Mouse (Mus musculus) lung, postnatal 10 days (tissue): ENCODE results near the gene Gm26938.

Experiments
- DNase-seq: peaks from one replicate; pipeline ENCODE4 v3.0.0; 2021

Gene Gm26938

GRCm38 (mm10) chr5:139793338-139794089, 32.7 kb downstream of the Gm26938 start:
- DNase-seq: peak; percentile 72

GRCm38 (mm10) chr5:139792966-139793337, 33.3 kb downstream of the Gm26938 start:
- no peak for DNase-seq

- DNase-seq: peak; percentile 14
Measured at GRCm38 (mm10) chr5:139792159-139792775, 33.9 kb downstream of the Gm26938 start.

- DNase-seq: peak; percentile 99
Measured at GRCm38 (mm10) chr5:139791227-139792158, 34.7 kb downstream of the Gm26938 start, which contains the start of gene Mafk. TSS of gene Mafk (plus strand) at chr5:139791513.

- DNase-seq: no peak
Measured at GRCm38 (mm10) chr5:139789466-139789865, 36.7 kb downstream of the Gm26938 start.

GRCm38 (mm10) chr5:139781406-139781805, 44.8 kb downstream of the Gm26938 start:
- DNase-seq: no peak

- no peak for DNase-seq
Measured at GRCm38 (mm10) chr5:139776966-139777365, 49.2 kb downstream of the Gm26938 start.

GRCm38 (mm10) chr5:139775216-139775926, 50.8 kb downstream of the Gm26938 start, which contains the start of gene Ints1:
TSS of gene Ints1 (minus strand) at chr5:139775674.
- DNase-seq: peak; percentile 98

- DNase-seq: no peak
Measured at GRCm38 (mm10) chr5:139768216-139768615, 58.0 kb downstream of the Gm26938 start.

GRCm38 (mm10) chr5:139764296-139764695, 61.9 kb downstream of the Gm26938 start:
- DNase-seq: no peak

- DNase-seq: no peak
Measured at GRCm38 (mm10) chr5:139758096-139758495, 68.1 kb downstream of the Gm26938 start.
